Mouse (Mus musculus) E14TG2a.4 (cell line): ENCODE data around the gene Ngfr.

Experiments used
- CTCF ChIP-seq: conservative IDR thresholded peaks from 2 replicates; pipeline ENCODE4 v1.5.1; 2014; ENCODE audit warnings: low read length
- NANOG ChIP-seq: IDR thresholded peaks from 2 replicates; pipeline ENCODE4 v1.6.1; 2014; ENCODE audit warnings: borderline replicate concordance, low read length, mixed read lengths

DNA sequence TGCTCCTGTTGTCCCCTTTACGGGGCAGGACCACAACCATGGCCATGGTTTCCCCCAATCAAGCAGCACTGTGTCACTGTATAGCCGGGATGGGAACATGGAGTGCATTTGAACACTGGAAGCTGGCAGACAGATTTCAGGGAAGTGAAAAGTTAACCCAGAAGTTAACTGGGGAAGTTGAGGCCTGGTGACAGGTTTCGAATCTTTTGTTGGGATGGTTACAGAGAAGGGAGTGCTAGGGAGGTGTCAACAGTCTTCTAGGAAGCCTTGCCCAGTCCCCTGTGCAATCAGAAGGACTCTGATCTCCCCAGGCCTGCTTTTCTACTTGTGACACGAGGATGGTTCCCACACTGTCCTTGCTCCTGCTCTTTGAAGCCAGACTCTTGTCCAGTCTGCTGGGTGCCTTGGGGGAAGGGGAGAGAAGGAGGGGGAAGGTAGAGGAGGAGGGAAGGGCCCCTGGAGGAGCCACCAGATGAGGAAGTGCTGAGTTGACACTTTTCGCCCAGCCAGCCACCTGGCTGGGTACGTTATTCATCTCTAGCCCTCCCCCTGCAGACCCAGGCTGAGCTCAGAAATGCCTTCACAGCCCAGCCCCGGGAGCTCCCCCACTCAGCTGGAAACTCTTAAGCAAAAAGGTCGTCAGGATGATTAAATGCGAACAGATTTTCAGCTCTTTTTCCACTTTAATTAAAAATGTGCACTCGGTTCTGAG, 8.1 kb upstream of the Ngfr start:
- TF ChIP-seq CTCF (no peak), NANOG (no peak)
